Mouse (Mus musculus): Measurements from ENCODE around the gene Pitpnb. TPM values are rescaled to one million over a fixed set of nuclear protein-coding genes. Genes with fewer than 3 reads are reported as not detected.

Gene Pitpnb
- polyA plus RNA-seq, 1 experiment, result 54.1 TPM

GRCm38 (mm10) chr5:111393346-111394197, 63.0 kb downstream of the Pitpnb start:
- Histone ChIP-seq H3K27me3 (ENCODE audit: control insufficient read depth, insufficient read depth, insufficient read length) (peaks cover 9% of the 10 kb centered on the region), H3K79me3 (ENCODE audit: low read depth) (no peaks in the 10 kb centered on the region), H3K4me3 (ENCODE audit: insufficient read depth, poor library complexity, severe bottlenecking) (no peak overlapping the region), H3ac (ENCODE audit: control insufficient read depth, insufficient read length, low read depth) (no peak overlapping the region), H3K79me2 (ENCODE audit: control insufficient read depth, insufficient read depth) (no peaks in the 10 kb centered on the region), H3K36me3 (ENCODE audit: control insufficient read depth, insufficient read depth) (peaks cover 3% of the 10 kb centered on the region)
- TF ChIP-seq MAX (IDR thresholded peaks at IDR 0.05) (no peak), MYOG (IDR thresholded peaks at IDR 0.05; ENCODE audit: control insufficient read depth, extremely low read depth, insufficient read length) (no peak), USF1 (IDR thresholded peaks at IDR 0.05; ENCODE audit: low read depth) (no peak)

DNA sequence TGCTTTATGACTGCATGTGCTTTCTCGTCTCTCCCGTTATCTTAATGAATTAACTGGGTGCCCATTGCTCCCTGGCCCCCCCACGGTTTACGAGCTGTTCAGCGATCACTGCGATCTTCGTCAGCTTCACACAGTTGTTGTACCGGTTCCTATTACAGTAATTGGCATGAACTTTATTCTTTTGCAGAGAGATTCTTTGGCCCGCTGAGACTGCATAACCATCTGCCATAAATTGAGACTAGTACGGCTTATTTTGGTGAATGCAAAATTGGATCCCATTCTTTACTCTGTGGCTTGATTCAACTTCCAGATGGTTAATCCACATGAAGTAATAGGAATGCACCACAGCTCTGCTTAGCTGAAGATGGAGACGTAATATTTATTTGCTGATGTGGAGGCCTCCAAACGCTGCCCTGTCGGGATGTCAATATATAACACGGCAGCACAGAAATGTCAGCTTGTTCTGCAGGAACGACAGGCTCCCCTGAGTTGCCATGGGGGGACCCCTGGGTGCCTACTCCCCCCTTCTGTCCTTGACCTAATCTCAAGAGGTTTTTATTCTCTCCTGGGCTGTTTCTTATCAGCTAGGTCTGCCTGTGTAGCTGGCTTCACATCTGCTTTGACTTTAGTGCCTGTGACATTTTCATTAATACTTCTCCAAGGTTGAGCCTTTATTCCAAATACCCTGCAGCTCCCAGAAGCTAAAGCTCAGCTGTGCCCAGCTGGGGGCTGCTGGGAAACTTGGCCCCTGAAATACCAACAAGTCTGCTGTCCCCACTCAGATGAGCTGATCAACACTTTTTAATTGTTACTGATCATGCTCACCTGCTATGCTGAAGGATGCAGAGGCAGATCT, 63.9 kb downstream of the Pitpnb start:
- no peak for TF ChIP-seq MYOG (IDR thresholded peaks at IDR 0.05; ENCODE audit: control insufficient read depth, extremely low read depth, insufficient read length)
- TF ChIP-seq MAX (IDR thresholded peaks at IDR 0.05), result no peak
- no peak for TF ChIP-seq CTCF (IDR thresholded peaks at IDR 0.05; ENCODE audit: control insufficient read depth, insufficient read depth, insufficient read length)
- no peak for TF ChIP-seq CEBPB (IDR thresholded peaks at IDR 0.05; ENCODE audit: low read depth)

DNA sequence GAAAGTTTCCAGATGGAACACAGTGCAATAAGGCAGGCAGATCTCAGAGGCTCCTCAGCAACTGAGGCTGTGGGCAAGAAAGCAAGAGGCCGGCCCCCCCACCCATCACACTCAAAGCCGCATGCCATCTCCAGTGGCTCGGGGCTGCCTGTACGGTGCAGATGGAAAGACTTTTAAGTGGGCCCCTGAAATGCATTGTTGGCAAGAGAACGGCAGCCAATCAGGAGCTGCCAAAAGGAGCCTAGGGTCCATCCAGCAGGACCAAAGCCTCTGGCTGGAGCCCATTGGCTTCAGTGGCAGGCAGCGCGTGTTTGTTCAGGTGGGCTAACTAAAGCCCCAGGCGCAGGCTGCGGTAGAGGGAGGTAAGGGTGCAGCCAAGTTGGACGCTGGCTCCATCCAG, 65.2 kb downstream of the Pitpnb start:
- no peak for TF ChIP-seq USF1 (IDR thresholded peaks at IDR 0.05; ENCODE audit: low read depth)
- TF ChIP-seq MAX (IDR thresholded peaks at IDR 0.05), result no peak
- Histone ChIP-seq H3K27me3 (ENCODE audit: control insufficient read depth, insufficient read depth, insufficient read length) (peaks cover 28% of the 10 kb centered on the region), H3K4me3 (ENCODE audit: insufficient read depth, poor library complexity, severe bottlenecking) (no peak overlapping the region), H3ac (ENCODE audit: control insufficient read depth, insufficient read length, low read depth) (no peak overlapping the region), H3K36me3 (ENCODE audit: control insufficient read depth, insufficient read depth) (no peaks in the 10 kb centered on the region), H3K79me2 (ENCODE audit: control insufficient read depth, insufficient read depth) (no peaks in the 10 kb centered on the region), H3K79me3 (ENCODE audit: low read depth) (no peaks in the 10 kb centered on the region)

More for the DNA sequence above, 63.9 kb downstream of the Pitpnb start:
- Histone ChIP-seq H3K79me3 (ENCODE audit: low read depth) (no peaks in the 10 kb centered on the region), H3K27me3 (ENCODE audit: control insufficient read depth, insufficient read depth, insufficient read length) (peaks cover 15% of the 10 kb centered on the region), H3K79me2 (ENCODE audit: control insufficient read depth, insufficient read depth) (no peaks in the 10 kb centered on the region), H3K4me3 (ENCODE audit: insufficient read depth, poor library complexity, severe bottlenecking) (no peak overlapping the region), H3K36me3 (ENCODE audit: control insufficient read depth, insufficient read depth) (no peaks in the 10 kb centered on the region), H3ac (ENCODE audit: control insufficient read depth, insufficient read length, low read depth) (no peak overlapping the region)

GRCm38 (mm10) chr5:111396199-111396598, 65.6 kb downstream of the Pitpnb start:
- no peak overlapping the region for H3K4me3 ChIP-seq (ENCODE audit: insufficient read depth, poor library complexity, severe bottlenecking)
- H3K36me3 ChIP-seq (ENCODE audit: control insufficient read depth, insufficient read depth), result no peaks in the 10 kb centered on the region
- H3K79me2 ChIP-seq (ENCODE audit: control insufficient read depth, insufficient read depth), result no peaks in the 10 kb centered on the region
- no peaks in the 10 kb centered on the region for H3K79me3 ChIP-seq (ENCODE audit: low read depth)
- no peak for TF ChIP-seq CTCF (IDR thresholded peaks at IDR 0.05; ENCODE audit: control insufficient read depth, insufficient read depth, insufficient read length)
- TF ChIP-seq USF1 (IDR thresholded peaks at IDR 0.05; ENCODE audit: low read depth), result no peak
- TF ChIP-seq FOSL1 (IDR thresholded peaks at IDR 0.05; ENCODE audit: insufficient read depth, low read length, poor library complexity, severe bottlenecking), result no peak
- no peak for TF ChIP-seq MAX (IDR thresholded peaks at IDR 0.05)
- TF ChIP-seq MYOG (IDR thresholded peaks at IDR 0.05; ENCODE audit: control insufficient read depth, extremely low read depth, insufficient read length), result no peak
- TF ChIP-seq MYOD1 (IDR thresholded peaks at IDR 0.05; ENCODE audit: control insufficient read depth, insufficient read length, low read depth), result no peak
- no peak for TF ChIP-seq CEBPB (IDR thresholded peaks at IDR 0.05; ENCODE audit: low read depth)
- H3K27me3 ChIP-seq (ENCODE audit: control insufficient read depth, insufficient read depth, insufficient read length), result peaks cover 31% of the 10 kb centered on the region
- H3ac ChIP-seq (ENCODE audit: control insufficient read depth, insufficient read length, low read depth), result no peak overlapping the region

DNA sequence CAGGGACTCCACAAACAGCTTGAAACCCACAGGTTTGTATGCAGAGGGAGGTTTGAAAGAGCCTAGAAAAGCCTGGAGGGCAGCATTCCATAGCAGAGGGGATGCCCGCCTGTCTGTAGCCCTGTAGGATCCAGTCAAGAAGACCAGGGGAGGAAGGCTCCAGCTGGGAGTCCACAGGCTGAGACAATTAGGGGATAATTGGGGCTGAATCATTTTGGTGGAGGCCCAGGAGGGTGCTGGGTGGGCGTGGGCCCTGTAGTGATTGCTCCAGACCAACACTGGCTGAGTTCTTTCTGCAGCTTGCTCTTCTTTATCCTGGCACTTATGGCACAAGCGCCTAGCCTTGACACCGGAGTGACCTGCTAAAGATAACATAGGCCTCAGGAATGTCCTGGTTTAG, 67.9 kb downstream of the Pitpnb start:
- TF ChIP-seq MYOG (IDR thresholded peaks at IDR 0.05; ENCODE audit: control insufficient read depth, extremely low read depth, insufficient read length) (no peak), USF1 (IDR thresholded peaks at IDR 0.05; ENCODE audit: low read depth) (no peak), MAX (IDR thresholded peaks at IDR 0.05) (no peak), FOSL1 (IDR thresholded peaks at IDR 0.05; ENCODE audit: insufficient read depth, low read length, poor library complexity, severe bottlenecking) (no peak), CTCF (IDR thresholded peaks at IDR 0.05; ENCODE audit: control insufficient read depth, insufficient read depth, insufficient read length) (no peak), MYOD1 (IDR thresholded peaks at IDR 0.05; ENCODE audit: control insufficient read depth, insufficient read length, low read depth) (no peak), CEBPB (IDR thresholded peaks at IDR 0.05; ENCODE audit: low read depth) (no peak)
- Histone ChIP-seq H3K27me3 (ENCODE audit: control insufficient read depth, insufficient read depth, insufficient read length) (peaks cover 51% of the 10 kb centered on the region), H3K79me3 (ENCODE audit: low read depth) (no peaks in the 10 kb centered on the region), H3ac (ENCODE audit: control insufficient read depth, insufficient read length, low read depth) (no peak overlapping the region), H3K79me2 (ENCODE audit: control insufficient read depth, insufficient read depth) (no peaks in the 10 kb centered on the region), H3K36me3 (ENCODE audit: control insufficient read depth, insufficient read depth) (no peaks in the 10 kb centered on the region), H3K4me3 (ENCODE audit: insufficient read depth, poor library complexity, severe bottlenecking) (no peak overlapping the region)

GRCm38 (mm10) chr5:111399271-111399670, 68.7 kb downstream of the Pitpnb start:
- no peaks in the 10 kb centered on the region for H3K36me3 ChIP-seq (ENCODE audit: control insufficient read depth, insufficient read depth)
- no peak for TF ChIP-seq CTCF (IDR thresholded peaks at IDR 0.05; ENCODE audit: control insufficient read depth, insufficient read depth, insufficient read length)
- no peak for TF ChIP-seq FOSL1 (IDR thresholded peaks at IDR 0.05; ENCODE audit: insufficient read depth, low read length, poor library complexity, severe bottlenecking)
- TF ChIP-seq MYOG (IDR thresholded peaks at IDR 0.05; ENCODE audit: control insufficient read depth, extremely low read depth, insufficient read length), result no peak
- TF ChIP-seq USF1 (IDR thresholded peaks at IDR 0.05; ENCODE audit: low read depth), result no peak
- H3K27me3 ChIP-seq (ENCODE audit: control insufficient read depth, insufficient read depth, insufficient read length), result peaks cover 55% of the 10 kb centered on the region
- H3K79me2 ChIP-seq (ENCODE audit: control insufficient read depth, insufficient read depth), result no peaks in the 10 kb centered on the region
- no peak overlapping the region for H3K4me3 ChIP-seq (ENCODE audit: insufficient read depth, poor library complexity, severe bottlenecking)
- no peak overlapping the region for H3ac ChIP-seq (ENCODE audit: control insufficient read depth, insufficient read length, low read depth)
- no peaks in the 10 kb centered on the region for H3K79me3 ChIP-seq (ENCODE audit: low read depth)
